Comparison of ENCODE assay signal across 13 mouse cellular contexts in genomic region chr9:63742318-63742717, GRCm38 (mm10). TPM values are rescaled to one million over a fixed set of nuclear protein-coding genes. Genes with fewer than 3 reads are reported as not detected.
DNase-seq lines count a peak whose midpoint lies in the region; ATAC-seq and TF ChIP-seq lines count a peak whose summit lies in the region.
"Had no signal": no experiment of that assay in that cellular context is flagged by ENCODE, and none has a peak within 500 bp of the region (broad histone marks: within the 10 kb centered on the region; RNA-seq: fewer than 3 reads in every experiment).

No protein-coding gene starts in this region.

- 44% methylated on average over 3 of the region's 3 CpGs for WGBS in forebrain, postnatal 0 days

- no peak for ATAC-seq in forebrain, postnatal 0 days
- ATAC-seq: midbrain, embryonic 15.5 days had no signal

- H3K36me3 ChIP-seq in forebrain, postnatal 0 days (ENCODE audit: insufficient read depth) = no peaks in the 10 kb centered on the region
- H3K36me3 ChIP-seq: midbrain, embryonic 15.5 days had no signal

- no peak overlapping the region for H3K9ac ChIP-seq in forebrain, postnatal 0 days
- H3K9ac ChIP-seq: limb, embryonic 12.5 days; midbrain, embryonic 15.5 days had no signal

- no peaks in the 10 kb centered on the region for H3K27me3 ChIP-seq in forebrain, postnatal 0 days (ENCODE audit: insufficient read depth, low read length)
- H3K27me3 ChIP-seq: limb, embryonic 12.5 days; midbrain, embryonic 15.5 days had no signal

- H3K4me1 ChIP-seq in forebrain, postnatal 0 days (ENCODE audit: insufficient read depth) = peaks cover 5% of the 10 kb centered on the region; the same call in 1 of the 2 replicates

- no peak overlapping the region for H3K4me3 ChIP-seq in layer of hippocampus, adult 2 months
- no peak overlapping the region for H3K4me3 ChIP-seq in forebrain, postnatal 0 days (ENCODE audit: low read depth, low read length)
- H3K4me3 ChIP-seq: erythroblast, embryonic 14.5 days; limb, embryonic 12.5 days; midbrain, embryonic 15.5 days had no signal

- no peak for TF ChIP-seq CTCF in layer of hippocampus, adult 2 months (conservative IDR thresholded peaks at IDR 0.05)
- no peak for TF ChIP-seq CTCF in forebrain, postnatal 0 days (IDR thresholded peaks at IDR 0.05; ENCODE audit: low read depth)

- peak; percentile 68 for DNase-seq in adrenal gland, postnatal 14 days
- DNase-seq in adrenal gland, postnatal 25 days = no peak
- DNase-seq in layer of hippocampus, adult 2 months (ENCODE audit: low spot score in 2 of 2) = no peak
- DNase-seq in layer of hippocampus, adult 9-11 months = no peak
- peak; percentile 49 for DNase-seq in adipocyte (ENCODE audit: low spot score)
- DNase-seq in lung, postnatal 10 days = peak; percentile 63
- no peak for DNase-seq in forebrain, postnatal 0 days
- DNase-seq in retina, embryonic 14.5 days (ENCODE audit: low spot score) = no peak
- DNase-seq: spleen, adult 18-20 months; thymus, postnatal 4 days had no signal

- no peak overlapping the region for H3K4me2 ChIP-seq in forebrain, postnatal 0 days (ENCODE audit: low read depth)
- H3K4me2 ChIP-seq: limb, embryonic 12.5 days; midbrain, embryonic 15.5 days had no signal

- H3K27ac ChIP-seq in layer of hippocampus, adult 2 months = peak overlapping the region; percentile 71
- H3K27ac ChIP-seq in forebrain, postnatal 0 days (ENCODE audit: low read depth, low read length) = no peak overlapping the region
- H3K27ac ChIP-seq: midbrain, embryonic 15.5 days had no signal

- H3K9me3 ChIP-seq in forebrain, postnatal 0 days (ENCODE audit: low read length) = no peaks in the 10 kb centered on the region
- H3K9me3 ChIP-seq: limb, embryonic 12.5 days; midbrain, embryonic 15.5 days had no signal

RNA-seq across cellular contexts. Expression of gene Smad3, which starts 15.5 kb away (rescaled TPM):
- total RNA-seq in adrenal gland, postnatal 14 days (2021) = 26.5 and 32.9 TPM in 2 replicates
- 36.2 and 46.0 TPM in 2 replicates for total RNA-seq in adrenal gland, postnatal 25 days (2021)
- total RNA-seq in layer of hippocampus, adult 2 months (2021) = 10 to 100 TPM; 48.7 to 49.6 TPM
- 16.0 and 17.6 TPM in 2 replicates for total RNA-seq in forebrain, postnatal 0 days (2014; rRNA removed)
- 5.0 and 5.5 TPM in 2 replicates for polyA plus RNA-seq in forebrain, postnatal 0 days (2015; fragmentation: Nextera tagmentation; extraction: Ambion mirVana)

Comparison
In these comparisons a context has a peak if more than half of its experiments do, and no peak if none do; other contexts are left out.
1. DNase-seq: peak in adrenal gland, postnatal 14 days (single experiment), adipocyte (single experiment) and lung, postnatal 10 days (single experiment); none in adrenal gland, postnatal 25 days (single experiment), layer of hippocampus, adult 2 months (0 of 2), layer of hippocampus, adult 9-11 months (single experiment), forebrain, postnatal 0 days (single experiment) and retina, embryonic 14.5 days (single experiment).